Mouse (Mus musculus) midbrain, postnatal 0 days (tissue): ENCODE measurements around the gene Hoxa13. TPM values are rescaled to one million over a fixed set of nuclear protein-coding genes. Genes with fewer than 3 reads are reported as not detected.

Experiments used
- ATAC-seq: fragments of 200-750 bp; cut with Nextera tagmentation; 2 replicates; pipeline ENCODE4 v1.8.0; 2017; ENCODE audit warnings: moderate number of reproducible peaks, mild to moderate bottlenecking, moderate TSS enrichment, moderate library complexity; ENCODE audit not compliant: low FRiP score
- DNase-seq: peaks from one replicate; pipeline ENCODE4 v3.0.0-alpha.2; 2015; ENCODE audit warnings: low spot score
- H3K27ac ChIP-seq: fragments of 300-500 bp; sonication (generic); 2 replicates; pipeline ENCODE4 v1.5.1; 2014; ENCODE audit warnings: low read depth, mild to moderate bottlenecking, low read length, mixed read lengths
- H3K27me3 ChIP-seq: fragments of 300-500 bp; sonication (generic); 2 replicates; pipeline ENCODE4 v1.6.1; 2014; ENCODE audit warnings: low read length, control low read depth, mixed read lengths; ENCODE audit not compliant: insufficient read depth
- H3K36me3 ChIP-seq: fragments of 300-500 bp; sonication (generic); 2 replicates; pipeline ENCODE4 v1.6.1; 2014; ENCODE audit warnings: low read length, control low read depth, mixed read lengths; ENCODE audit not compliant: insufficient read depth
- H3K4me1 ChIP-seq: fragments of 300-500 bp; sonication (generic); 2 replicates; pipeline ENCODE4 v1.6.1; 2014; ENCODE audit warnings: mild to moderate bottlenecking, control low read depth, antibody characterized with exemption, low read length, mixed read lengths; ENCODE audit not compliant: insufficient read depth
- H3K4me2 ChIP-seq: fragments of 300-500 bp; sonication (generic); 2 replicates; pipeline ENCODE4 v1.6.1; 2014; ENCODE audit warnings: low read depth, mild to moderate bottlenecking, low read length, mixed read lengths; ENCODE audit not compliant: poor library complexity, severe bottlenecking
- H3K4me3 ChIP-seq: fragments of 300-500 bp; sonication (generic); 2 replicates; pipeline ENCODE4 v1.5.1; 2014; ENCODE audit warnings: low read depth, mild to moderate bottlenecking, low read length, moderate library complexity
- H3K9ac ChIP-seq: fragments of 300-500 bp; sonication (generic); replicated peaks from 2 replicates; pipeline ENCODE4 v1.6.1; 2014; ENCODE audit warnings: mild to moderate bottlenecking, low read length, moderate library complexity, mixed read lengths; ENCODE audit not compliant: poor library complexity, severe bottlenecking
- H3K9me3 ChIP-seq: fragments of 300-500 bp; sonication (generic); 2 replicates; pipeline ENCODE4 v1.6.1; 2016; ENCODE audit warnings: low read length, control low read depth
- CTCF ChIP-seq: IDR thresholded peaks from 2 replicates; pipeline ENCODE4 v1.5.1; 2016; ENCODE audit warnings: antibody characterized with exemption, mild to moderate bottlenecking
- WGBS: fragments of 180-500 bp; shearing (Covaris S2); extraction: QIAGEN DNeasy Blood & Tissue Kit; methylation state at CpG from one replicate; pipeline ENCODE4 v1.1.7; 2014; 5-methylcytosine and 5-hydroxymethylcytosine counted together
- polyA plus RNA-seq: library from polyadenylated mRNA; unstranded; fragments of >200 nt; fragmentation: Nextera tagmentation; extraction: Ambion mirVana; gene quantifications from 2 replicates; pipeline ENCODE4 v1.2.1, GENCODE M21; 2015
- total RNA-seq: library from RNA; depleted of rRNA; stranded (reverse); fragments of >200 nt; gene quantifications from 2 replicates; pipeline ENCODE4 v1.2.3, GENCODE M21; 2014

The Hoxa13 gene
- total and polyA plus RNA-seq, 2 experiments from 2014 or later = not detected

DNA sequence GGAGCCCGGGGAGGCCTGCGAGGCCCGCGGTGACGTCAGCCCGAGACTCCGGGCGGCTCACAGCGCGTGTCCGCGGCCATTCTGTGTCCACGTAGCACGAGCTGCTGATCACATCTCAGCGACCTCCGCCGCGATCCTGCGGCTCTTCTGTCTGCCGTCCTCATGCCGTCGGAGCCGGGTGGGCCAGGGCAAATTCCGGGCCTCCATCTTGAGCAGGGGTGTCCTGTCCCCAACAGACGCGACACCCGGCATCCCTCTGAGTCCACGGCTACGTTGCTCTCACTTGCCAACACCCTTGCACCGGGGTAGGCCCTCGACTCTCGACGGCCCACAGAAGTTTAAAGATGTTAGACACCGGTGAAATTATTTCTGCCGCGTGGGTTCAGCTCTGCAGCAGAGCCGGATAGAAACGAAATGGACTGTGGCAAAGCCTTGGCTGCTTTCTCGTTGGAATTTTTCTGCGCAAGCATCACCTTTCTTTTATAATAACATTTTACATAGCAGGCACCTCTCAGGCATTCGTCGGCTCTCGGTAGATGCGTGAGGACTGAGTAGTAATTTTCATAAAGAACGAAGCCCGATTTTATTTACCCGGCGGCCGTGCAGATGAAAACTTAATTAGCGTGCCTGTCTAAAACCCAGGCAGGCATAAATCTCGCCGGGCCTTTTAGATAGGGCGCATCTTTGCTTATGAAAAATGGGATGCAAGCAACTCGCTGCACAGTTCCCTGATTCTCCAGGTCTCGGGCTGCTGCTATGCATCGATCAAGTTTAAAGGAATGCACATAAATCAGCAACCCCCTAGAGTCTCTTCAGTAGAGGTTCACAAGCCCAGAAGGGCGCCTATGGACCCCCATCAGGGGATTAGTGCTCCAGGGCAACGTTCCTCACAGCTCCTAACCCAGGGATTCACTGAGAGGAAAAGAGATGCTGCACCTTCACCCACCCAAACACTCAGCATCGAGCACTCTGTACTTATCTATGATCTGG lies 6.9 kb downstream of the Hoxa13 start:
- Histone ChIP-seq H3K27ac (no peak overlapping the region), H3K36me3 (no peaks in the 10 kb centered on the region), H3K4me2 (no peak overlapping the region), H3K27me3 (peaks cover 75% of the 10 kb centered on the region), H3K9ac (no peak overlapping the region), H3K9me3 (no peaks in the 10 kb centered on the region), H3K4me1 (no peaks in the 10 kb centered on the region), H3K4me3 (no peak overlapping the region)
- DNase-seq (no peak), ATAC-seq (no peak)
- 1% methylated on average over 59 of the region's 59 CpGs for WGBS
- no peak for TF ChIP-seq CTCF

DNA sequence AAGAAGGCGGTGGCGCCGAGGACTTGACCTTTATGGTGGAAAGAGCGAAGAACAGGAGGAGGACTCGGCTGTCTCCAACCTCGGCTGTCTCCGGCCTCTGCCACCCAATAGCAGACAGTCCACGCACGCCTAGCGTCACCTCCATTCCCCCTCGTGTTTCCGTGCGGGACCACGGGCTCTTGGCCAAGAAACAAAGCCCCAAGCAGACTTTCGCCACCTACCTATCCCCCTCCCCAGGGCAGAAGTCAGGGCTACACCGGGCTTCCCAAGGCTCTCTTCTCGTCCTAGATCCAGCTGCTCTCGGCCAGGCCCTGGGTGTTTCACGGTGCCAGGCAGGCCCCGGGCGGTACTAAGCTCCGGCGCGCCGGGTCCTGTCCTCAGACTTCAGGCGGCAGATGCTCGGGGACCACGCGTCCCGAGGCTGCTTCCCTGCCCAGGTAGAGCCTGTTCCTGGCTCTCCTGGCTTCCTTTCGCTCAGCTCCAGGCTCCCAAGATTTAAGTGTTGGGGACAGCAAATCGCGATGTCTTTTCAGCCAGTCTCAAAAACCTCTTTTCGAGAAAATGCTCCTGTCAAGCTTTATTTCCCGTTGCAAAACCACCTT lies 7.8 kb downstream of the Hoxa13 start:
- H3K9ac ChIP-seq = no peak overlapping the region
- H3K4me3 ChIP-seq = no peak overlapping the region
- no peaks in the 10 kb centered on the region for H3K9me3 ChIP-seq
- DNase-seq (no peak), ATAC-seq (no peak)
- peaks cover 80% of the 10 kb centered on the region for H3K27me3 ChIP-seq
- H3K27ac ChIP-seq = no peak overlapping the region
- no peaks in the 10 kb centered on the region for H3K36me3 ChIP-seq
- WGBS = under 1% methylated on average over 35 of the region's 35 CpGs
- no peak overlapping the region for H3K4me2 ChIP-seq
- TF ChIP-seq CTCF = no peak
- no peaks in the 10 kb centered on the region for H3K4me1 ChIP-seq

DNA sequence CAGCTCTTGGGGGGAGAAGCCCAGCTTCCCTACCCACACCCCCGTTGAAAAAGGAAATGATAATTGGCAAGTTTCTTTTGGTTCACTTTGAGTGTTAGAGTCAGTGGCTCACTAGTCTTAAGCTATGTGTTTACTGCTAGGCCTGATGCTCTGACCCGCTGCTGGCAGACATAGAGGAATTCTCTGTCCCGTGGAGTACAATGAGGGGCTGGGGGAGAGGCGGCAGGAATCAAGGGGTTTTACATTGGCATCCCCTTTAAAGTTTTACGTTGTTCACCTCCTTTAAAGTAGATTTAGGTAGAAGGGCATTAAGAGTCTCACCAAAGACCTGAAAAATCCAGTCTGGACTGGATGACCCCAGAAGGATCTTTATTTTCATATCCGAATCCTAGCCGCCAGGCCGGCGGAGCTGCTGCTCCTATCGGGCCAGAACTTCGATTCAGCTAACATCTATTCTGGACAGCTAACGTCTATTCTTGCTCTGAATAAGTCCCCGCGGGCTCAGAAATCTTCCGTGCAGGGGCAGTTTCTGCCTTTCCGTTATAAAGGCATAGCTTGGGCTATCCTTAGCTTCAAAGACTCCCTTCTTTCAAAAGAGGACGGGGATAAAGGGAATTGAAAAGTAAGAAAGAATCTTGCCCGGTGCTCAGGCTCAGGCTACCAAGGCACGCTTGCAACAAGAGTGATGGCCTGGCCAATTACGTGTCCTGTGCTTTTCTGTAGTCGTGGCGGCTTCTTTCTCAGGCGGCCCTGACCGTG lies 8.5 kb downstream of the Hoxa13 start:
- DNase-seq = no peak
- peaks cover 85% of the 10 kb centered on the region for H3K27me3 ChIP-seq
- TF ChIP-seq CTCF = no peak
- no peak for ATAC-seq
- no peak overlapping the region for H3K27ac ChIP-seq
- H3K9ac ChIP-seq = no peak overlapping the region
- H3K4me1 ChIP-seq = no peaks in the 10 kb centered on the region
- WGBS = 1% methylated on average over 24 of the region's 24 CpGs
- no peaks in the 10 kb centered on the region for H3K36me3 ChIP-seq
- H3K4me3 ChIP-seq = no peak overlapping the region
- H3K4me2 ChIP-seq = no peak overlapping the region
- no peaks in the 10 kb centered on the region for H3K9me3 ChIP-seq

DNA sequence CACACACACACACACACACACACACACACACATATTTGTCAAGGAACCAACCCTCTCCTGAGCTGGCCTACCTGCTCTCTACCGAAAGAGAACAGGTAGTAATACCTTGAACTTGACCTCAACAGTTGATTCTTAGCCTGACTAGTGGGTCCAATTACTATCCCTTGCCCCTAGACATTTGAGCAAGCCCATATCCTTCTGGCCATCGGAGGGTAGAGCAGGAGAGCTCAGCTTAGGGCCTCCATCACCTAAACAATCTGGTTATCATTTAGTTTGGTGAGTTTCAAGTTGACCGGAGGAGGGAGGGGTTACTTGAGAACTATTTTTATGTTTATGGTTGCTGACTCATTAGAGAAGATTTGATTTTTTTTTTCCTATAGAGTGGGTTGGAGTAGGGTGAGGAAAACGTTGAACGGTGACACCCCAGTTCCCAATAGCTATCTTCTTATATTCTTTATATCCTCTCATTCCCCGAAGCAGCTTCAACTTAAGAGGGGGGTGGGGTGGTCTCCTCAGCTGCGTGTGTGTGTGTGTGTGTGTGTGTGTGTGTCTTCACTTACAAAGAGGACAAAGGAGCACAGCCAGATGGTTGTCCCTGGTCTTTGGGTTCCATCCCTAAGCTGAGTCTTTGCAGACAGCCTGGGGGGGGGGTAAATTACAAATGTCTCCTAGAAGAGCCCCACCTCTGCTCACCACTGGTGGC lies 9.4 kb downstream of the Hoxa13 start:
- 6% methylated on average over 7 of the region's 7 CpGs for WGBS
- TF ChIP-seq CTCF = no peak
- ATAC-seq = no peak

DNA sequence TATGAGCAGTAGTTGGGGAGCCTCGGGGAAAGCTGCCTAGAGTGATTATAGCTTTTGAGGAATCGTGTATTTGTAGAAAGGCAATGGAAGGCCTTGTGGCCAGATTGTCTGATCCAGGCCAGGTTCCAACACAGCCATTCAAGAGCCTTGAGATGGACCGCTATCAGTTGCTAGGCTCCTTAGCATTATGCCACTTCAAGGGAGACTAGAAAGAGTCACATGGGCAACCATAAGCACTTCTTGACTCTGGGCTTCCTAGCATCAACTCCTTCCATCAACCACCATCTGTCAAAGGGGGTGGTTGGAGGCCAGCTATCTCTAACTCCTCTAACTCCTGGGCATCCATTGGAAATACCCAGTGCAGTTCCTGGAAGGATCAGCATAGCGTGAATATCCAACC lies 10.9 kb downstream of the Hoxa13 start:
- no peak overlapping the region for H3K4me3 ChIP-seq
- 3% methylated on average over 4 of the region's 4 CpGs for WGBS
- H3K36me3 ChIP-seq = no peaks in the 10 kb centered on the region
- no peak overlapping the region for H3K9ac ChIP-seq
- no peak for DNase-seq
- TF ChIP-seq CTCF = no peak
- H3K4me1 ChIP-seq = no peaks in the 10 kb centered on the region
- H3K4me2 ChIP-seq = no peak overlapping the region
- peaks cover 90% of the 10 kb centered on the region for H3K27me3 ChIP-seq
- no peaks in the 10 kb centered on the region for H3K9me3 ChIP-seq
- no peak for ATAC-seq
- no peak overlapping the region for H3K27ac ChIP-seq

More for the DNA sequence above, 9.4 kb downstream of the Hoxa13 start:
- no peak overlapping the region for H3K4me2 ChIP-seq
- no peak overlapping the region for H3K4me3 ChIP-seq
- DNase-seq = no peak
- peaks cover 86% of the 10 kb centered on the region for H3K27me3 ChIP-seq
- H3K9me3 ChIP-seq = no peaks in the 10 kb centered on the region
- H3K9ac ChIP-seq = no peak overlapping the region
- no peaks in the 10 kb centered on the region for H3K36me3 ChIP-seq
- no peak overlapping the region for H3K27ac ChIP-seq
- H3K4me1 ChIP-seq = no peaks in the 10 kb centered on the region
